Mouse (Mus musculus) embryonic fibroblast, embryonic 13.5 days (primary cell): ENCODE results near the gene C330007P06Rik. TPM values are rescaled to one million over a fixed set of nuclear protein-coding genes. Genes with fewer than 3 reads are reported as not detected.

Experiments used
- H3K27ac ChIP-seq: 2 replicates; pipeline ENCODE4 v1.5.1; 2012; ENCODE audit warnings: low read length, control low read depth, inconsistent platforms; ENCODE audit not compliant: insufficient read depth
- H3K4me1 ChIP-seq: 2 replicates; pipeline ENCODE4 v1.6.1; 2011; ENCODE audit warnings: low read length; ENCODE audit not compliant: control insufficient read depth, insufficient read depth
- H3K4me3 ChIP-seq: 2 replicates; pipeline ENCODE4 v1.5.1; 2011; ENCODE audit warnings: mild to moderate bottlenecking, control low read depth, low read length; ENCODE audit not compliant: insufficient read depth
- CTCF ChIP-seq: IDR thresholded peaks from 2 replicates; pipeline ENCODE4 v1.5.1; 2011; ENCODE audit warnings: mild to moderate bottlenecking, control low read depth, low read length, moderate library complexity, borderline replicate concordance; ENCODE audit not compliant: insufficient read depth
- POLR2A ChIP-seq: IDR thresholded peaks from 2 replicates; pipeline ENCODE4 v1.6.1; 2011; ENCODE audit warnings: low read depth, mild to moderate bottlenecking, control low read depth, low read length, moderate library complexity
- polyA plus RNA-seq: library from polyadenylated mRNA; stranded (reverse); fragments of >200 nt; gene quantifications from 2 replicates; pipeline ENCODE4 v1.2.4, GENCODE M21; 2011; ENCODE audit warnings: low read depth; ENCODE audit not compliant: missing spikeins, insufficient read length

The C330007P06Rik gene
- polyA plus RNA-seq, 1 experiment: 52.9 TPM

GRCm38 (mm10) chrX:36816953-36817441 lies 56.9 kb downstream of the C330007P06Rik start:
- peaks cover 2% of the 10 kb centered on the region; the same call in 1 of the 2 replicates for H3K4me1 ChIP-seq
- no peak overlapping the region for H3K4me3 ChIP-seq
- TF ChIP-seq CTCF (no peak), POLR2A (no peak)
- no peak overlapping the region for H3K27ac ChIP-seq

GRCm38 (mm10) chrX:36816368-36816899 lies 57.5 kb downstream of the C330007P06Rik start:
- H3K4me1 ChIP-seq: peaks cover 2% of the 10 kb centered on the region; the same call in 1 of the 2 replicates
- H3K4me3 ChIP-seq: no peak overlapping the region
- H3K27ac ChIP-seq: no peak overlapping the region
- TF ChIP-seq POLR2A: no peak
- TF ChIP-seq CTCF: no peak

GRCm38 (mm10) chrX:36815439-36815838 lies 58.5 kb downstream of the C330007P06Rik start:
- TF ChIP-seq POLR2A (no peak), CTCF (no peak)

DNA sequence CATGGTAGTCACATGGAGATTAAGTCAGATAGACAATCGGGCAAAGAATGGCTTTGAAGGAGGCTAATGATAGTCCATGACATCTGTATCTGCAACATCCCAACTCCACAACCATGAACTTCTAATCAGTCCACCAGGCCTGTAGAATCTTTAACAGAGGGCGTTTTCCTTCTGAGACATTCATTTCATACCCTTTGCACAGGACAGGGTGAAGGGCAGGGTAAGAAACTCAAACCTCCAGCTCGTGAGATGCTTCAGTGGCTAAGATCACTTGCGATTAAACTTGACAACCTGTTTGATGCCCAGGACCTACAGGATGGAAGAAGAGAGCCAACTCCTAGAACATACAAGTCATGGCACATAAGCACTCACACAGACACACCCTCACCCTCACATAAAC lies 58.9 kb downstream of the C330007P06Rik start:
- Histone ChIP-seq H3K4me1 (peaks cover 2% of the 10 kb centered on the region; the same call in 1 of the 2 replicates), H3K27ac (no peak overlapping the region), H3K4me3 (no peak overlapping the region)
- TF ChIP-seq POLR2A (no peak), CTCF (no peak)

More at GRCm38 (mm10) chrX:36815439-36815838, 58.5 kb downstream of the C330007P06Rik start:
- peaks cover 2% of the 10 kb centered on the region; the same call in 1 of the 2 replicates for H3K4me1 ChIP-seq
- H3K27ac ChIP-seq: no peak overlapping the region
- H3K4me3 ChIP-seq: no peak overlapping the region

- Histone ChIP-seq H3K4me3 (no peak overlapping the region), H3K27ac (no peak overlapping the region), H3K4me1 (peaks cover 2% of the 10 kb centered on the region; the same call in 1 of the 2 replicates)
- TF ChIP-seq CTCF: no peak
- no peak for TF ChIP-seq POLR2A
Measured at GRCm38 (mm10) chrX:36814161-36814836, 59.6 kb downstream of the C330007P06Rik start.

- TF ChIP-seq POLR2A (no peak), CTCF (peak; percentile 25; the same call in 1 of the 2 replicates)
- Histone ChIP-seq H3K27ac (no peak overlapping the region), H3K4me1 (no peaks in the 10 kb centered on the region), H3K4me3 (no peak overlapping the region)
Measured at GRCm38 (mm10) chrX:36811377-36811776, 62.5 kb downstream of the C330007P06Rik start.

- TF ChIP-seq CTCF (no peak), POLR2A (no peak)
- no peaks in the 10 kb centered on the region for H3K4me1 ChIP-seq
- H3K27ac ChIP-seq: no peak overlapping the region
- H3K4me3 ChIP-seq: no peak overlapping the region
Measured at GRCm38 (mm10) chrX:36808318-36808683, 65.6 kb downstream of the C330007P06Rik start.

- TF ChIP-seq POLR2A (peak; percentile 60), CTCF (peak; percentile 50; the same call in 1 of the 2 replicates)
- no peaks in the 10 kb centered on the region for H3K4me1 ChIP-seq
- H3K4me3 ChIP-seq: peak overlapping the region; percentile 40
- H3K27ac ChIP-seq: peak overlapping the region; percentile 36; the same call in 1 of the 2 replicates
Measured at GRCm38 (mm10) chrX:36807360-36808317, 66.3 kb downstream of the C330007P06Rik start.

- Histone ChIP-seq H3K4me1 (no peaks in the 10 kb centered on the region), H3K4me3 (no peak overlapping the region), H3K27ac (no peak overlapping the region)
- no peak for TF ChIP-seq POLR2A
- no peak for TF ChIP-seq CTCF
Measured at GRCm38 (mm10) chrX:36805466-36806235, 68.3 kb downstream of the C330007P06Rik start.
